Mouse (Mus musculus) bone marrow, adult 2 months (tissue): ENCODE results near the gene Hdac6. TPM values are rescaled to one million over a fixed set of nuclear protein-coding genes. Genes with fewer than 3 reads are reported as not detected.

Experiments
- H3K27ac ChIP-seq: fragments of 200-500 bp; 2 replicates; pipeline ENCODE4 v1.5.1; 2012; ENCODE audit warnings: low read depth, mild to moderate bottlenecking, control low read depth, inconsistent platforms, low read length; ENCODE audit not compliant: control insufficient read depth, poor library complexity, insufficient read depth
- H3K4me1 ChIP-seq: fragments of 200-500 bp; 2 replicates; pipeline ENCODE4 v1.6.1; 2011; ENCODE audit warnings: low read length; ENCODE audit not compliant: control insufficient read depth, insufficient read depth
- H3K4me3 ChIP-seq: fragments of 200-500 bp; replicated peaks from 2 replicates; pipeline ENCODE3; 2011; ENCODE audit warnings: mild to moderate bottlenecking, low read depth, low read length, control low read depth; ENCODE audit not compliant: control insufficient read depth
- CTCF ChIP-seq: fragments of 200-500 bp; IDR thresholded peaks from 2 replicates; pipeline ENCODE4 v1.5.1; 2011; ENCODE audit warnings: low read length, control low read depth; ENCODE audit not compliant: control insufficient read depth, insufficient read depth
- POLR2A ChIP-seq: fragments of 200-500 bp; IDR thresholded peaks from 2 replicates; pipeline ENCODE4 v1.6.1; 2011; ENCODE audit warnings: low read depth, mild to moderate bottlenecking, control low read depth, low read length, borderline replicate concordance; ENCODE audit not compliant: control insufficient read depth
- WGBS: fragments of 180-500 bp; shearing (Covaris S2); methylation state at CpG from one replicate; pipeline ENCODE4 v1.1.7; 2018; 5-methylcytosine and 5-hydroxymethylcytosine counted together
- polyA plus RNA-seq: library from polyadenylated mRNA; stranded (reverse); fragments of >200 nt; gene quantifications from 2 replicates; pipeline ENCODE4 v1.2.4, GENCODE M21; 2011; ENCODE audit warnings: low replicate concordance; ENCODE audit not compliant: missing spikeins, insufficient read depth, insufficient read length

Gene Hdac6
- polyA plus RNA-seq, 1 experiment = 17.0 TPM

GRCm38 (mm10) chrX:7967596-7968201 is 20.0 kb upstream of the Hdac6 start:
- 56% methylated on average over 9 of the region's 9 CpGs for WGBS
- no peaks in the 10 kb centered on the region; the same call in 1 of the 2 replicates for H3K4me1 ChIP-seq
- peak overlapping the region; percentile 70 for H3K4me3 ChIP-seq
- TF ChIP-seq POLR2A (peak; percentile 26; the same call in 1 of the 2 replicates), CTCF (no peak)
- peak overlapping the region; percentile 63 for H3K27ac ChIP-seq

- peak overlapping the region; percentile 78 for H3K27ac ChIP-seq
- peak overlapping the region; percentile 90 for H3K4me3 ChIP-seq
- no peaks in the 10 kb centered on the region; the same call in 1 of the 2 replicates for H3K4me1 ChIP-seq
- WGBS = 54% methylated on average over 4 of the region's 4 CpGs
- peak; percentile 24; the same call in 1 of the 2 replicates for TF ChIP-seq POLR2A
- no peak for TF ChIP-seq CTCF
Measured at GRCm38 (mm10) chrX:7966161-7966560, 18.5 kb upstream of the Hdac6 start.

GRCm38 (mm10) chrX:7963829-7964626 is 16.3 kb upstream of the Hdac6 start:
- Histone ChIP-seq H3K27ac (no peak overlapping the region), H3K4me1 (no peaks in the 10 kb centered on the region; the same call in 1 of the 2 replicates), H3K4me3 (no peak overlapping the region)
- WGBS = 16% methylated on average over 7 of the region's 7 CpGs
- no peak for TF ChIP-seq CTCF
- TF ChIP-seq POLR2A = no peak

GRCm38 (mm10) chrX:7958868-7959267 is 11.2 kb upstream of the Hdac6 start:
- H3K4me3 ChIP-seq = no peak overlapping the region
- no peaks in the 10 kb centered on the region for H3K4me1 ChIP-seq
- 91% methylated on average over 9 of the region's 9 CpGs for WGBS
- no peak overlapping the region for H3K27ac ChIP-seq
- TF ChIP-seq CTCF = no peak
- TF ChIP-seq POLR2A = no peak

- Histone ChIP-seq H3K4me1 (no peaks in the 10 kb centered on the region), H3K27ac (no peak overlapping the region), H3K4me3 (no peak overlapping the region)
- no peak for TF ChIP-seq POLR2A
- WGBS = 90% methylated on average over 7 of the region's 7 CpGs
Measured at GRCm38 (mm10) chrX:7950091-7950490, 2.4 kb upstream of the Hdac6 start.

- peak; percentile 12; the same call in 1 of the 2 replicates for TF ChIP-seq POLR2A
- TF ChIP-seq CTCF = no peak
- Histone ChIP-seq H3K4me3 (peak overlapping the region; percentile 66), H3K4me1 (no peaks in the 10 kb centered on the region), H3K27ac (no peak overlapping the region; the same call in 1 of the 2 replicates)
- 12% methylated on average over 38 of the region's 38 CpGs for WGBS
Measured at GRCm38 (mm10) chrX:7947900-7948492, 307 bp upstream of the Hdac6 start.

- WGBS = 87% methylated on average over 8 of the region's 8 CpGs
- Histone ChIP-seq H3K27ac (no peak overlapping the region), H3K4me1 (no peaks in the 10 kb centered on the region), H3K4me3 (no peak overlapping the region)
- TF ChIP-seq POLR2A = no peak
- TF ChIP-seq CTCF = no peak
Measured at GRCm38 (mm10) chrX:7945618-7946017, 2.1 kb downstream of the Hdac6 start.

GRCm38 (mm10) chrX:7937667-7938066 is 10.0 kb downstream of the Hdac6 start:
- Histone ChIP-seq H3K27ac (no peak overlapping the region), H3K4me1 (no peaks in the 10 kb centered on the region), H3K4me3 (no peak overlapping the region)
- WGBS = 83% methylated on average over 6 of the region's 6 CpGs
- TF ChIP-seq CTCF (no peak), POLR2A (no peak)
